Mouse (Mus musculus) intestine, postnatal 0 days (tissue): Measurements from ENCODE around the gene Prkar2a. TPM values are rescaled to one million over a fixed set of nuclear protein-coding genes. Genes with fewer than 3 reads are reported as not detected.
A peak's percentile ranks its signal among the peaks of the same experiment; 100 is the strongest.

Experiments
- ATAC-seq: fragments of 200-750 bp; cut with Nextera tagmentation; 2 replicates; pipeline ENCODE4 v1.8.0; 2017; ENCODE audit warnings: mild to moderate bottlenecking, moderate TSS enrichment, moderate library complexity
- H3K27ac ChIP-seq: fragments of 300-500 bp; sonication (generic); 2 replicates; pipeline ENCODE4 v1.5.1; 2014; ENCODE audit warnings: mild to moderate bottlenecking, low read depth, low read length, moderate library complexity
- H3K27me3 ChIP-seq: fragments of 300-500 bp; sonication (generic); replicated peaks from 2 replicates; pipeline ENCODE4 v1.6.1; 2014; ENCODE audit warnings: low read length, mixed read lengths; ENCODE audit not compliant: control insufficient read depth, insufficient read depth
- H3K36me3 ChIP-seq: fragments of 300-500 bp; sonication (generic); 2 replicates; pipeline ENCODE4 v1.6.1; 2014; ENCODE audit warnings: mild to moderate bottlenecking, moderate library complexity; ENCODE audit not compliant: control insufficient read depth, insufficient read depth
- H3K4me1 ChIP-seq: fragments of 300-500 bp; sonication (generic); replicated peaks from 2 replicates; pipeline ENCODE4 v1.6.1; 2014; ENCODE audit warnings: antibody characterized with exemption, low read length, mixed read lengths; ENCODE audit not compliant: control insufficient read depth, insufficient read depth
- H3K4me2 ChIP-seq: fragments of 300-500 bp; sonication (generic); replicated peaks from 2 replicates; pipeline ENCODE4 v1.6.1; 2014; ENCODE audit warnings: low read depth, mild to moderate bottlenecking, moderate library complexity
- H3K4me3 ChIP-seq: fragments of 300-500 bp; sonication (generic); 2 replicates; pipeline ENCODE4 v1.5.1; 2014; ENCODE audit warnings: low read depth, low read length
- H3K9ac ChIP-seq: fragments of 300-500 bp; sonication (generic); 2 replicates; pipeline ENCODE4 v1.6.1; 2014; ENCODE audit warnings: mild to moderate bottlenecking, low read depth, low read length
- H3K9me3 ChIP-seq: fragments of 300-500 bp; sonication (generic); 2 replicates; pipeline ENCODE4 v1.6.1; 2016; ENCODE audit warnings: mixed run types; ENCODE audit not compliant: control insufficient read depth
- CTCF ChIP-seq: sonication (generic); IDR thresholded peaks from 2 replicates; pipeline ENCODE4 v1.5.1; 2016; ENCODE audit warnings: low read depth, mild to moderate bottlenecking, control low read depth, antibody characterized with exemption, moderate library complexity
- WGBS: fragments of 180-500 bp; shearing (Covaris S2); extraction: QIAGEN DNeasy Blood & Tissue Kit; methylation state at CpG from one replicate; pipeline ENCODE4 v1.1.7; 2014; 5-methylcytosine and 5-hydroxymethylcytosine counted together
- polyA plus RNA-seq: library from polyadenylated mRNA; unstranded; fragments of >200 nt; fragmentation: Nextera tagmentation; extraction: Ambion mirVana; gene quantifications from 2 replicates; pipeline ENCODE4 v1.2.1, GENCODE M21; 2015

Gene Prkar2a
- polyA plus RNA-seq, 1 experiment from 2014 or later = 28.3 TPM

GRCm38 (mm10) chr9:108691371-108691770 is 2.3 kb downstream of the Prkar2a start:
- Histone ChIP-seq H3K9me3 (no peaks in the 10 kb centered on the region), H3K27ac (peak overlapping the region; percentile 91), H3K36me3 (no peaks in the 10 kb centered on the region), H3K4me1 (peaks cover 14% of the 10 kb centered on the region), H3K9ac (peak overlapping the region; percentile 83; the same call in 1 of the 2 replicates), H3K4me3 (peak overlapping the region; percentile 83), H3K27me3 (no peaks in the 10 kb centered on the region), H3K4me2 (peak overlapping the region; percentile 98)
- no peak for TF ChIP-seq CTCF
- WGBS = 45% methylated on average over 8 of the region's 8 CpGs
- ATAC-seq = peak; percentile 33

- H3K9me3 ChIP-seq = no peaks in the 10 kb centered on the region
- peak; percentile 92 for ATAC-seq
- no peak for TF ChIP-seq CTCF
- peak overlapping the region; percentile 98 for H3K4me2 ChIP-seq
- H3K4me1 ChIP-seq = peaks cover 14% of the 10 kb centered on the region
- peak overlapping the region; percentile 83 for H3K9ac ChIP-seq
- under 1% methylated on average over 42 of the region's 42 CpGs for WGBS
- peak overlapping the region; percentile 83 for H3K4me3 ChIP-seq
- H3K27ac ChIP-seq = peak overlapping the region; percentile 91
- H3K27me3 ChIP-seq = no peaks in the 10 kb centered on the region
- no peaks in the 10 kb centered on the region for H3K36me3 ChIP-seq
These were observed 2.7 kb downstream of the Prkar2a start for GRCm38 (mm10) chr9:108691846-108692225.

GRCm38 (mm10) chr9:108692226-108693041 is 3.3 kb downstream of the Prkar2a start:
- Histone ChIP-seq H3K27me3 (no peaks in the 10 kb centered on the region), H3K9ac (peak overlapping the region; percentile 83), H3K4me2 (peak overlapping the region; percentile 98), H3K4me3 (peak overlapping the region; percentile 83), H3K27ac (peak overlapping the region; percentile 91), H3K9me3 (no peaks in the 10 kb centered on the region), H3K36me3 (no peaks in the 10 kb centered on the region), H3K4me1 (peaks cover 14% of the 10 kb centered on the region)
- WGBS = under 1% methylated on average over 77 of the region's 92 CpGs
- peak; percentile 51 for ATAC-seq
- TF ChIP-seq CTCF = peak; percentile 47

DNA sequence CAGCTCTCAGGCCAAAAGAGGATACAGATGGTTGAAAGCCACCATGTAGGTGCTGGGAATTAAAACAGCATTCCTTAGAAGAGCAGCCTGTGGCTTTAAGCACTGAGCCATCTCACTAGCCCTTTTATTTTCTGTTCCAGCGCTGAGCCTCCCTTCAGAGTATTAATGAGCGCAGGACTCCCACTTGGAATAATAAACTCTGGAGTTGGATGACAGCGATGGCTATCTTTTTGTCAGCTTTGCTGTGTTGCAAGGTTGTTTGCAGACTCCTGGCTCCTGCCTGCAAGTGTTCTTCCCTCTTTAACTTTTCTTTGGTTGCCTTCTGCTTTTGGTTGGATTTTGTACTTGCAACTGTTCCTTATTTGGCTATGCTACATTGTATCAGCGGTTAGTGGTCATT is 4.8 kb downstream of the Prkar2a start:
- H3K9me3 ChIP-seq = no peaks in the 10 kb centered on the region
- H3K4me2 ChIP-seq = peak overlapping the region; percentile 98
- H3K4me1 ChIP-seq = peaks cover 14% of the 10 kb centered on the region
- ATAC-seq = no peak
- H3K4me3 ChIP-seq = peak overlapping the region; percentile 83; the same call in 1 of the 2 replicates
- 58% methylated on average over 4 of the region's 4 CpGs for WGBS
- no peaks in the 10 kb centered on the region for H3K27me3 ChIP-seq
- no peak overlapping the region for H3K27ac ChIP-seq
- no peak overlapping the region for H3K9ac ChIP-seq
- no peaks in the 10 kb centered on the region; the same call in 1 of the 2 replicates for H3K36me3 ChIP-seq
- TF ChIP-seq CTCF = no peak

DNA sequence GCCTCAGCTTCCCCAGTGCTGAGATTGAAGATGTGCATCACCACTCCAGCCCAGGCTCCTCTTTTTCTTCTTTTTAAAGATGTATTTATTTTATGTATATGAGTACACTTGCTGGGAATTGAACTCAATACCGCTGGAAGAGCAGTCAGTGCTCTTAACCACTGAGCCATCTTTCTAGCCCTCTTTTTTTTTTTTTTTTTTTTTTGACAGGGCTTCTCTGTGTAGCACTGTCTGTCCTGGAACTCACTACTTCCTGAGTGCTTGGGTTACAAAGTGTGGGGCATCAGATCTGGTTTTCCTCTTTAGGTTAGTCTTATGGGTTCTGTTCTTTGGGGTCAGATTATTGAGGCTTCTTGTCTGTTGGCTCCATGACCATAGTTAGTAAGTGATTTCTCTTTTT is 5.4 kb downstream of the Prkar2a start:
- 80% methylated on average over 1 of the region's 1 CpGs for WGBS

DNA sequence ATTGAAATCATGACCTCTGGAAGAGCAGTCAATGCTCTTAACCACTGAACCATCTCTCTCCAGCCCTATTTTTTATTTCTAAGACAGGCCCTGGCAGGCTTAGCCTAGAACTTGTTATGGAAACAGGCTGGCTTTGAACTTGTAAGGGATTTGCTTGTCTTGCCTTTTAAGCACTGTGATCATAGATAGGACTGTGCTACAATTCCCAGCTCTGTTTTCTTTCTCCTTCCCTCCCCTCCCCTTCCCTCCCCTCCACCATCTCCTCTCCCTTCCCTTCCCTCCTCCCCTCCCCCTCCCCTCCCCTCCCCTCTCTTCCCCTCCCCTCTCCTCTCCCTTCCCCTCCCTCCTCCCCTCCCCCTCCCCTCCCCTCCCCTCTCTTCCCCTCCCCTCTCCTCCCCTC is 13.4 kb downstream of the Prkar2a start:
- H3K9ac ChIP-seq = no peak overlapping the region
- no peak overlapping the region for H3K4me3 ChIP-seq
- no peak overlapping the region for H3K27ac ChIP-seq
- no peaks in the 10 kb centered on the region for H3K9me3 ChIP-seq
- no peaks in the 10 kb centered on the region for H3K27me3 ChIP-seq
- H3K36me3 ChIP-seq = no peaks in the 10 kb centered on the region; the same call in 1 of the 2 replicates
- no peak for ATAC-seq
- TF ChIP-seq CTCF = no peak
- no peak overlapping the region for H3K4me2 ChIP-seq
- H3K4me1 ChIP-seq = no peaks in the 10 kb centered on the region; the same call in 1 of the 2 replicates

More for the DNA sequence above, 5.4 kb downstream of the Prkar2a start:
- ATAC-seq = no peak
- Histone ChIP-seq H3K4me3 (no peak overlapping the region), H3K4me1 (peaks cover 14% of the 10 kb centered on the region), H3K9ac (no peak overlapping the region), H3K27ac (no peak overlapping the region), H3K4me2 (peak overlapping the region; percentile 98; the same call in 1 of the 2 replicates), H3K9me3 (no peaks in the 10 kb centered on the region), H3K27me3 (no peaks in the 10 kb centered on the region), H3K36me3 (no peaks in the 10 kb centered on the region; the same call in 1 of the 2 replicates)
- no peak for TF ChIP-seq CTCF
